Mouse (Mus musculus): Measurements from ENCODE around the gene Tbc1d20. TPM values are rescaled to one million over a fixed set of nuclear protein-coding genes. Genes with fewer than 3 reads are reported as not detected.
A peak's percentile ranks its signal among the peaks of the same experiment; 100 is the strongest.
"Not testable (repeated sequence)": the region's sequence is repeated elsewhere in the genome, so short reads cannot be mapped to it uniquely, and the experiment has no call there.

The Tbc1d20 gene
- total RNA-seq, 2 experiments from 2014 or later: 23.3 to 28.9 TPM

DNA sequence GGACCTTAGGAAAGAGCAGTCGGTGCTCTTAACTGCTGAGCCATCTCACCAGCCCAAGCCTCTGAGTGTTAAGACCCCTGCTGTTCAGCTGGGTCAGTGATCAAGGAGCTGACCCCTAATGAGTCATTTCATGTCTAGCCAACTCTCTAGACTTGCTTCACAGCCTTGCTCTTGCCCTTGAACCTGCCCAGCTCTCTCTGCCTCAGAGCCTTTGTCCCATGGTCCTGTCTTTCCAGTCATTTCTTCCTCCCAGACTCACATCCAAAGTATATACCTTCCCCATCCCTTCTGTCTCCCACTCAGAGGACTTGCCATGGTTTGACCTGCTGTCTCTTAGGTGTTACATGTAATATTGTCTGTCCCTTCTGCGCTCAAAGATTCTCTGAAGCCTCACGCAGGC, 63.6 kb downstream of the Tbc1d20 start:
- no peak for ATAC-seq (ENCODE audit: poor library complexity, severe bottlenecking)

DNA sequence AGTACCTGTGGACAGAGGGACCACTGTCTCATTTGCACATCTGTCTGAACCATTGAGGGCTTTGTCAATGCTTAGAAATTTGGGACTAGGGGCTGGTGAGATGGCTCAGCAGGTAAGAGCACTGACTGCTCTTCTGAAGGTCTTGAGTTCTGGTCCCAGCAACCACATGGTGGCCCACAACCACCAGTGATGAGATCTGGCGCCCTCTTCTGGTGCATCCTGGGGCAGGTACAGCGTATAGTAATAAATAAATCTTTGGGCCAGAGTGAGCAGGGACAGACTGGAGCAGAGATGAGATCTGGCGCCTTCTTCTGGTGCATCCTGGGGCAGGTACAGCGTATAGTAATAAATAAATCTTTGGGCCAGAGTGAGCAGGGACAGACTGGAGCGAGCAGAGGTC, 65.3 kb downstream of the Tbc1d20 start:
- ATAC-seq (ENCODE audit: poor library complexity, severe bottlenecking): not testable (repeated sequence)

DNA sequence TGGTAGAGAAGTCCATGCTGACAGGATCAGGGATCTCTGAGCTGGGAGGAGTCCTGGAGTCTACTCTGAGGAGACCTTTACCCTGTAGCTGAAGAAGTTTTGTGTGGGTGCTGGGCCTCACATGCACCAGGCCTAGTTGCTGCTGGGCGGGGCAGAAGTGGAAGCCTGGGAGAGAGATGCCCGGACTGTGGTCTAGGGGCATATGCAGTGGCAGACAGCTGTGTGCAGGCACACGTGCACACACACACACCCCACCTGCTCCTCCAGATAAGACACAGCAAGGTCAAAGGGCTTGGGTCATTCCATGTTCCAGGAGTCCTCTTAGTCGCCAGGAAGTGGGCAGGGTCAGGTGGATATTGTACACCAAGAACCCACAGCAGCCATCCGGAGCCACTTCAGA, 66.0 kb downstream of the Tbc1d20 start:
- no peak for ATAC-seq (ENCODE audit: poor library complexity, severe bottlenecking)

DNA sequence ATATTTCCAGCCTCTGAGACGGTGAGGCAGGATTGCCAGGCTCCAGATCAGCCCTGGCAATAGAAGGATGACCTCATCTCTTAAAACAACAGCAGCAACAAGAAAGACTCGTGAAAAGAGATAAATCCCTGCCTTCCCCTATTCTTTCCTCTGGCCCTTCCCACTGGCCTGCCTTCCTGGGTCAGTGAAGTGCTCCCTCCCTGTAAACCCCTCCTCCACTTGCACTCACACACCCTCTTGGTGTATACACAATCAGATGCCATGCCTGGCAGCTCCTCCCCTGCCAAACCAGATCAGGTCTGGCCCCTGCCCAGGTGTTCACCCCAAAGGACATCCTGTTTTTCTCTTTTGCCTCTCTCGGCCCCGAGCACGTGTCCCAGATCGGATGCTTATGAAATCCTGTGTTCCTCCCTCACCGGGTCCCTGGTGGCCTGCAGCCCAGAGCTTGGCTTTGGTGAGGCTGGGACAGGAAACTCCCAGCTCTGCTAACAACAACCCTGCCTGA, 66.7 kb downstream of the Tbc1d20 start:
- peak; percentile 65 for ATAC-seq (ENCODE audit: poor library complexity, severe bottlenecking)

DNA sequence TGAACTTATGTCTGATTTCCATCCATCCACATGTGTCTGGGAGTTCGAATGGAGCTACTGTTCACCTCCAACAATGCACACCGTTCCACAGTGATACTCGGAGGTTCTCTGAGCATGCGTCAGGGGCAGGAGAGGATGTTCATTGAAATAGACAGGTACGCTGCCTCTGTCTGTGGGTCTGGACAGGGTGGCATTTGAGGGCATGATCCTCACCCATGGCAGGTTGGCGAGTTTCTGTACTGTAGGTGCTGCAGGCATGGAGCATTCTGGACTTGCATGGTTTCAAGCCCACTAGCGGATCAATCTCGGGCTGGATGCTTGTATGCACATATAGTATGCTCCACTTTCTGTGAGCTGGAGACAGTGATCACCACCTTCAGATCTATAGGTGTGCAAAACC, 67.6 kb downstream of the Tbc1d20 start:
- no peak for ATAC-seq (ENCODE audit: poor library complexity, severe bottlenecking)

Other genes starting within 250 kb of the Tbc1d20 start
- gene Scrt2, start 212.3 kb upstream of the Tbc1d20 start, total RNA-seq (2015): not detected in 2 replicates
- not detected in 2 replicates for gene Scrt2, start 212.3 kb upstream of the Tbc1d20 start, total RNA-seq (2017)
- gene Srxn1, start 188.3 kb upstream of the Tbc1d20 start, total RNA-seq (2015): 0.96 and 1.9 TPM in 2 replicates
- 2.0 and 2.5 TPM in 2 replicates for gene Srxn1, start 188.3 kb upstream of the Tbc1d20 start, total RNA-seq (2017)
- not detected in 2 replicates for gene Tcf15, start 150.3 kb upstream of the Tbc1d20 start, total RNA-seq (2015)
- not detected in 2 replicates for gene Tcf15, start 150.3 kb upstream of the Tbc1d20 start, total RNA-seq (2017)
- gene Csnk2a1, start 67.0 kb upstream of the Tbc1d20 start, total RNA-seq (2015): 53.9 and 60.9 TPM in 2 replicates
- 95.3 and 105 TPM in 2 replicates for gene Csnk2a1, start 67.0 kb upstream of the Tbc1d20 start, total RNA-seq (2017)
- gene Rbck1, start 38.8 kb downstream of the Tbc1d20 start, total RNA-seq (2015): 45.4 and 46.2 TPM in 2 replicates
- gene Rbck1, start 38.8 kb downstream of the Tbc1d20 start, total RNA-seq (2017): 54.8 and 55.5 TPM in 2 replicates
- gene Trib3, start 50.2 kb downstream of the Tbc1d20 start, total RNA-seq (2015): 0.16 and 1.3 TPM in 2 replicates
- 1.1 TPM in 1 of 2 replicates, not detected in the other for gene Trib3, start 50.2 kb downstream of the Tbc1d20 start, total RNA-seq (2017)
- gene Nrsn2, start 82.8 kb downstream of the Tbc1d20 start, total RNA-seq (2015): not detected in 2 replicates
- gene Nrsn2, start 82.8 kb downstream of the Tbc1d20 start, total RNA-seq (2017): not detected in 2 replicates
- gene Sox12, start 104.2 kb downstream of the Tbc1d20 start, total RNA-seq (2015): 0.27 and 0.60 TPM in 2 replicates
- gene Sox12, start 104.2 kb downstream of the Tbc1d20 start, total RNA-seq (2017): 0.12 and 0.15 TPM in 2 replicates
- 0.98 and 1.9 TPM in 2 replicates for gene Zcchc3, start 121.2 kb downstream of the Tbc1d20 start, total RNA-seq (2015)
- gene Zcchc3, start 121.2 kb downstream of the Tbc1d20 start, total RNA-seq (2017): 2.1 and 2.6 TPM in 2 replicates
- gene 6820408C15Rik, start 121.8 kb downstream of the Tbc1d20 start, total RNA-seq (2015): not detected in 2 replicates
- not detected in 2 replicates for gene 6820408C15Rik, start 121.8 kb downstream of the Tbc1d20 start, total RNA-seq (2017)
- gene Defb23, start 170.8 kb downstream of the Tbc1d20 start, total RNA-seq (2015): not detected in 2 replicates
- gene Defb23, start 170.8 kb downstream of the Tbc1d20 start, total RNA-seq (2017): not detected in 2 replicates
- gene Defb20, start 183.2 kb downstream of the Tbc1d20 start, total RNA-seq (2015): not detected in 2 replicates
- gene Defb20, start 183.2 kb downstream of the Tbc1d20 start, total RNA-seq (2017): not detected in 2 replicates
- not detected in 2 replicates for gene Defb22, start 196.3 kb downstream of the Tbc1d20 start, total RNA-seq (2015)
- not detected in 2 replicates for gene Defb22, start 196.3 kb downstream of the Tbc1d20 start, total RNA-seq (2017)
- not detected in 2 replicates for gene Defb26, start 217.9 kb downstream of the Tbc1d20 start, total RNA-seq (2015)
- not detected in 2 replicates for gene Defb26, start 217.9 kb downstream of the Tbc1d20 start, total RNA-seq (2017)
- not detected in 2 replicates for gene Defb28, start 224.4 kb downstream of the Tbc1d20 start, total RNA-seq (2015)
- gene Defb28, start 224.4 kb downstream of the Tbc1d20 start, total RNA-seq (2017): not detected in 2 replicates
- not detected in 2 replicates for gene Defb29, start 246.3 kb downstream of the Tbc1d20 start, total RNA-seq (2015)
- gene Defb29, start 246.3 kb downstream of the Tbc1d20 start, total RNA-seq (2017): not detected in 2 replicates